Mouse (Mus musculus): ENCODE measurements at regions not wholly inside any gene's neighbourhood (a gene's known extent, or its start where the extent isn't known, plus 50 kb on each side); places are given as distances from the start of the nearest gene placed in this dataset.
"Not testable (repeated sequence)": the region's sequence is repeated elsewhere in the genome, so short reads cannot be mapped to it uniquely, and the experiment has no call there.

DNA sequence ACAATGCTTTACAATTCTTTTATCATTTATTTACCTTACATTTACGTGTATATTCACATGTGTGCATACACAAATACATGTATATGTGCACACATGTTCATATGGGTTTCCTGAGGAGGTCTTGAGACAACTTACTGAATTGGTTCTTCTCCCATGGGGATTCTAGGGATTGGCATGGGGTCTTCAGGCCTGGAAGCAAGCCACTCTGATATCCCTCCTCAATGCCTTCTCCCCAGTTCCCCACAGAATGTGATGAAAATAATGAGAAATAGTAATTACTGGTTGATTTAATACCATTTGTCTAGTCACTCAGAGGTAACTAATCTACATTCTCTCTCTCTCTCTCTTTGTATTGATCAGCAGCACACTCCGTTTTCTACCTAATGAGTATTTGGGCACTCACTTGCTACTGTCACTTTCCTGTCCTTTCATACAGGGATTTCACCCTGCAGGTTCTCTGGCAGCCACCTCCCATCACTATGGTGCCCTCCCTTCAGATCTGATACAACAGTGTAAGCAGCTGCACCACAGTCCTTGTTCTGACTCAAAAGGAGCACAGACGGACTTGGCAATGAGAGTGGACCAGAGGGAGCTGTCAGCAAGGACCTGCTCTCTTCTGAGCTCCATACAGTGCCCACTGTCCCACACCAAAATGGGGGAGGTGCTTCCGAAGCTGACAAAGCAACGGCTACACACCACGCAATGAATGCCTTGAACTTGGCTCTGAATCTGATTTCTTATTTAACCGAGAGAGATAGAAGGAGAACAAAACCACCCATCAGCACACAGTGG is 119.2 kb upstream of the Sec61g start:
- H3K4me3 ChIP-seq (ENCODE audit: low read depth, low read length): no peak overlapping the region
- no peaks in the 10 kb centered on the region for H3K4me1 ChIP-seq (replicated peaks; ENCODE audit: control insufficient read depth, insufficient read depth, low read length)
- H3K27me3 ChIP-seq (replicated peaks; ENCODE audit: control insufficient read depth, insufficient read depth, low read length): no peaks in the 10 kb centered on the region
- no peak overlapping the region for H3K9ac ChIP-seq (ENCODE audit: low read depth, low read length)
- H3K27ac ChIP-seq (ENCODE audit: low read depth, low read length): no peak overlapping the region
- ATAC-seq (replicated peaks; ENCODE audit: low FRiP score) (no peak), DNase-seq (ENCODE audit: low spot score) (no peak)
- H3K36me3 ChIP-seq (ENCODE audit: control insufficient read depth, insufficient read depth, low read length): no peaks in the 10 kb centered on the region
- no peak overlapping the region for H3K4me2 ChIP-seq
- no peaks in the 10 kb centered on the region for H3K9me3 ChIP-seq (ENCODE audit: control insufficient read depth, low read length)
- 74% methylated on average over 7 of the region's 7 CpGs for WGBS

DNA sequence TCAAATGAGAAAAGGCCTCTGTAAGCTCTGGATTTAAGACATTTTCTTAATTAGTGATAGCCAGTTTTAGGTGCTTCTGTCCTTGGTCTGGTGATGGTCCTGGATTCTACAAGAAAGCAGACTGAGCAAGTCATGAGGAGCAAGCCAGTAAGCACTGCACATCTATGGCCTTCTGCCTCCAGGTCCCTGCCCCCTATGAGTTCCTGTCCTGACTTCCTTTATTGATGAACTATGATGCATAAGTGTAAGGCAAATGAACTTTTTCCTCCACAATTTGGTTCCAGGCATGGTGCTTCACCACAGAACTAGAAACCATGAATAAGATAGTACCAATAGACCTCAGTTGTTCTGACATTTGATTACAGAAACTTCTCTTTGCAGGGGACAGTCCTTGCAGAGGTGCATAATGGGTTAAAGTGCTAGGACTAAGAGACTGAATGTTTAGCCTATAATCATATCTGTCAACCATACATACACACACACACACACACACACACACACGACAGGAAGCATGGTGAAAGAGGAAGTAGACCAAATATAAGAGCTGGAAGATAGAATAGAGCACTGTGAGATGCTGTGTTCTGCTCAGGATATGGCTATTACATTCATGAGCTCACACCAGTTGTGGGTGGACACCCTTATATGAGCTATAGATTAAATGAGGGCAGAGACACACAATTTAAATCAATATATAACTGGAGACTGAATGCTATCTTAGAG is 121.3 kb upstream of the Sec61g start:
- WGBS: 28% methylated on average over 1 of the region's 1 CpGs

DNA sequence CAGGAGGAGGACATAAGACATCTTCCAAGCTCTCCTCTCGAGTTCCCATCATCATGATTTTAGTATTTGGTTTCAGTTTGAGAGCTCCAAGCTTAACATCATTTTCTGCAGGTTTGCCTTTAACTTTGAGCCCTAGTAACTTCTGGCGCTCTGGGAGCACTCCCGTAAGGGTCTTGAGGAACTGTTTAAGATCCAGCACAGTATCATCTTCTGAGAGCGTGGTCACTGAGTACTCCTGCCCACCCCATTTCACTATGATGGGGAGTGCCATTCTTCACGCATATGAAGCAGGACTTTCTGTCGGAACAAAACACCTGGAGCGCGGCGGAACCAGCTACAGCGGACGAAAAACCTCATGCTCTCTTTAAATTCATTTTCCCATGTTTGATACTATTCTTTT is 116.2 kb upstream of the Egfr start:
- not testable (repeated sequence) for H3K9me3 ChIP-seq (ENCODE audit: control insufficient read depth, low read length); H3K9ac ChIP-seq (ENCODE audit: low read depth, low read length); ATAC-seq (replicated peaks; ENCODE audit: low FRiP score); H3K27ac ChIP-seq (ENCODE audit: low read depth, low read length); H3K4me1 ChIP-seq (replicated peaks; ENCODE audit: control insufficient read depth, insufficient read depth, low read length); H3K4me3 ChIP-seq (ENCODE audit: low read depth, low read length); H3K27me3 ChIP-seq (replicated peaks; ENCODE audit: control insufficient read depth, insufficient read depth, low read length); H3K4me2 ChIP-seq; DNase-seq (ENCODE audit: low spot score); H3K36me3 ChIP-seq (ENCODE audit: control insufficient read depth, insufficient read depth, low read length)
- WGBS: 92% methylated on average over 11 of the region's 11 CpGs

More for the DNA sequence above, 121.3 kb upstream of the Sec61g start:
- Histone ChIP-seq H3K4me3 (ENCODE audit: low read depth, low read length) (no peak overlapping the region), H3K4me2 (no peak overlapping the region), H3K27ac (ENCODE audit: low read depth, low read length) (no peak overlapping the region), H3K4me1 (replicated peaks; ENCODE audit: control insufficient read depth, insufficient read depth, low read length) (no peaks in the 10 kb centered on the region), H3K27me3 (replicated peaks; ENCODE audit: control insufficient read depth, insufficient read depth, low read length) (no peaks in the 10 kb centered on the region), H3K36me3 (ENCODE audit: control insufficient read depth, insufficient read depth, low read length) (no peaks in the 10 kb centered on the region), H3K9me3 (ENCODE audit: control insufficient read depth, low read length) (no peaks in the 10 kb centered on the region), H3K9ac (ENCODE audit: low read depth, low read length) (no peak overlapping the region)
- ATAC-seq (replicated peaks; ENCODE audit: low FRiP score) (no peak), DNase-seq (ENCODE audit: low spot score) (no peak)

DNA sequence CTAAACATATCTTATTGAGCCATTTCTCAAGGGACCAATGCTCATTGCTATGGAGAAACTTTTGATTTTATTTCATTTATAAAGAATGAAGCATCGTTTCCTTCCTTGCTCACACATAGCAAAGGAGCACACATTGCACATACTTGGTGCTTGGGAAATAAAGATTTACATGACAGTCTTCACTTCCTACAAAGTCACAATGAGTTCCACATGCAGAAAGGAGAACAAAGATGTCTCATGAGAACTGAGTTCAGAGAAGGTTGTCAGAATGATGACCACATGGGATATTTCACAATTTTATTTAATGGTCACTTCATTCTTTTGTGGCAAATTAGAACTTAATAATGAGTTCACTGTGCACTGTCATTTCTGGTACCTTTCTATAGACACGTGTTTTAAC is 114.3 kb upstream of the Egfr start:
- ATAC-seq (replicated peaks; ENCODE audit: low FRiP score) (no peak), DNase-seq (ENCODE audit: low spot score) (no peak)
- WGBS: 67% methylated on average over 2 of the region's 2 CpGs
- Histone ChIP-seq H3K27ac (ENCODE audit: low read depth, low read length) (no peak overlapping the region), H3K9ac (ENCODE audit: low read depth, low read length) (no peak overlapping the region), H3K4me1 (replicated peaks; ENCODE audit: control insufficient read depth, insufficient read depth, low read length) (no peaks in the 10 kb centered on the region), H3K27me3 (replicated peaks; ENCODE audit: control insufficient read depth, insufficient read depth, low read length) (no peaks in the 10 kb centered on the region), H3K4me3 (ENCODE audit: low read depth, low read length) (no peak overlapping the region), H3K36me3 (ENCODE audit: control insufficient read depth, insufficient read depth, low read length) (no peaks in the 10 kb centered on the region), H3K9me3 (ENCODE audit: control insufficient read depth, low read length) (no peaks in the 10 kb centered on the region), H3K4me2 (no peak overlapping the region)

- Histone ChIP-seq H3K4me1 (replicated peaks; ENCODE audit: control insufficient read depth, insufficient read depth, low read length) (no peaks in the 10 kb centered on the region), H3K27me3 (replicated peaks; ENCODE audit: control insufficient read depth, insufficient read depth, low read length) (no peaks in the 10 kb centered on the region), H3K4me3 (ENCODE audit: low read depth, low read length) (no peak overlapping the region), H3K27ac (ENCODE audit: low read depth, low read length) (no peak overlapping the region), H3K36me3 (ENCODE audit: control insufficient read depth, insufficient read depth, low read length) (no peaks in the 10 kb centered on the region), H3K9me3 (ENCODE audit: control insufficient read depth, low read length) (no peaks in the 10 kb centered on the region), H3K4me2 (no peak overlapping the region), H3K9ac (ENCODE audit: low read depth, low read length) (no peak overlapping the region)
- ATAC-seq (replicated peaks; ENCODE audit: low FRiP score) (no peak), DNase-seq (ENCODE audit: low spot score) (no peak)
- 77% methylated on average over 4 of the region's 4 CpGs for WGBS
These were observed 113.7 kb upstream of the Egfr start for GRCm38 (mm10) chr11:16638349-16638748.

DNA sequence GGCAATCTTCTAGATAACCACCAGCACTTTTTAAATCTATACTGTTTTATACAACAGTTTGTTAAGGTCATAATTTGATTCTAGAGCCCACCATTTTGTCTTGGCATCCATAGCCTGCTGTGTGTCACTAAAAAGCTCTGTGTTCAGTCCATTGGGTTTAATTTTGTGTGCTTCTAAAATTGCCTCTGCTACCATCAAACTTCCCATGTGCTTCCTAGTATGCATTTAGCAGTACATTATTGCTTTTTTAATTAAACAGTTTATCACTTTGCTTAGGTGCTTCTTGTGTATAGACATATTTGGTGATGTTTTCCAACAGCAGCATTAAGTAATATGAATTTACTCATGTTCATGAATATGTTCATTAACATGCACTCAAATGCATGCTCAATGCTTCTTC is 102.4 kb upstream of the Egfr start:
- H3K9me3 ChIP-seq (ENCODE audit: control insufficient read depth, low read length): no peaks in the 10 kb centered on the region
- ATAC-seq (replicated peaks; ENCODE audit: low FRiP score): no peak

GRCm38 (mm10) chr11:16663806-16664205 is 88.2 kb upstream of the Egfr start:
- no peak for ATAC-seq (replicated peaks; ENCODE audit: low FRiP score)
- no peak for DNase-seq (ENCODE audit: low spot score)
- Histone ChIP-seq H3K9me3 (ENCODE audit: control insufficient read depth, low read length) (no peaks in the 10 kb centered on the region), H3K27ac (ENCODE audit: low read depth, low read length) (no peak overlapping the region), H3K4me1 (replicated peaks; ENCODE audit: control insufficient read depth, insufficient read depth, low read length) (no peaks in the 10 kb centered on the region), H3K9ac (ENCODE audit: low read depth, low read length) (no peak overlapping the region), H3K4me2 (no peak overlapping the region), H3K36me3 (ENCODE audit: control insufficient read depth, insufficient read depth, low read length) (no peaks in the 10 kb centered on the region), H3K4me3 (ENCODE audit: low read depth, low read length) (no peak overlapping the region), H3K27me3 (replicated peaks; ENCODE audit: control insufficient read depth, insufficient read depth, low read length) (no peaks in the 10 kb centered on the region)
- WGBS: 89% methylated on average over 3 of the region's 3 CpGs

More for the DNA sequence above, 102.4 kb upstream of the Egfr start:
- H3K4me2 ChIP-seq: no peak overlapping the region
- H3K4me1 ChIP-seq (replicated peaks; ENCODE audit: control insufficient read depth, insufficient read depth, low read length): no peaks in the 10 kb centered on the region
- no peak overlapping the region for H3K9ac ChIP-seq (ENCODE audit: low read depth, low read length)
- DNase-seq (ENCODE audit: low spot score): no peak
- H3K27ac ChIP-seq (ENCODE audit: low read depth, low read length): no peak overlapping the region
- no peaks in the 10 kb centered on the region for H3K27me3 ChIP-seq (replicated peaks; ENCODE audit: control insufficient read depth, insufficient read depth, low read length)
- H3K4me3 ChIP-seq (ENCODE audit: low read depth, low read length): no peak overlapping the region
- H3K36me3 ChIP-seq (ENCODE audit: control insufficient read depth, insufficient read depth, low read length): no peaks in the 10 kb centered on the region

DNA sequence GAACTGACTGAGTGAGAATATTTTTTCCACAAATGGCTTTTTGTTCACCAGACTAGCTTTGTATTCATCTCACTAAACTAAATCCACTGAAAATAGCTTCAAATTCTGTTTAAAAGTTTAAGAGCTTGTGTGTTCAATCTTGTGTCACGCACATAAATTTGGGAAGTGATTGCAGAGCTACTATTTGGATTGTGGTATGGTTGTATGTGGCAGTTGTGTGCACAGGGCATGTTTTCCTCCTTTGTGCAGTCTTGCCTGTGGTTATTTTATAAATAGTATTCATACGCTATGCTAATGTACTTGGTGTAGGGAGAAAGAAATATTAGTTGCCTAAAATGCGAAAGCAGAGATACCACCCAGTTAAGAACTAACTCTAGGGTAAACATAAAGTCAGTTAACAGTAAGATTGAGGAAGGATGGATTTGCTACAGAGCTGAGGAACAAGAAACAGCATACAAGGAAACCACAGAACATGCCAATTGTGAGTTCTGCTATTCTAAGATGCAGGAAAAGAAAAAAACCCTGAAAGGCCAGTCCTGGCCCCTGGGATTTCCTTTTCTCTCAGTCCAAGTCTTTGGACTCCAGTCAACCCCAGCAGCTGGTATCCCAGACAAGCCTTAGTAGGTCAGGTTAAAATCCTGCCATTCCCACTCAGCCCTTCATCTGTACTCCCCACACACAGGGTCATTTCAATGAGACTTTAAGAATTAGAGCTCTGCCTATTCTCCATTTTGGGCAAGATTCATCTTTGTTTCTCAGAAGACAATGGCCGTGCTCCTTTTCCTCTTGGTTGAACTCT is 82.4 kb upstream of the Egfr start:
- H3K27ac ChIP-seq (ENCODE audit: low read depth, low read length): no peak overlapping the region
- no peak overlapping the region for H3K4me2 ChIP-seq
- no peaks in the 10 kb centered on the region for H3K9me3 ChIP-seq (ENCODE audit: control insufficient read depth, low read length)
- no peak overlapping the region for H3K9ac ChIP-seq (ENCODE audit: low read depth, low read length)
- no peaks in the 10 kb centered on the region for H3K4me1 ChIP-seq (replicated peaks; ENCODE audit: control insufficient read depth, insufficient read depth, low read length)
- H3K36me3 ChIP-seq (ENCODE audit: control insufficient read depth, insufficient read depth, low read length): no peaks in the 10 kb centered on the region
- ATAC-seq (replicated peaks; ENCODE audit: low FRiP score): no peak
- H3K27me3 ChIP-seq (replicated peaks; ENCODE audit: control insufficient read depth, insufficient read depth, low read length): no peaks in the 10 kb centered on the region
- DNase-seq (ENCODE audit: low spot score): no peak
- H3K4me3 ChIP-seq (ENCODE audit: low read depth, low read length): no peak overlapping the region
- WGBS: 70% methylated on average over 4 of the region's 4 CpGs

All from liver, embryonic 11.5 days (tissue).